Mouse (Mus musculus) embryonic facial prominence, embryonic 15.5 days (tissue): ENCODE data around the gene Ddhd1. TPM values are rescaled to one million over a fixed set of nuclear protein-coding genes. Genes with fewer than 3 reads are reported as not detected.
A peak's percentile ranks its signal among the peaks of the same experiment; 100 is the strongest.

ENCODE experiments used
- ATAC-seq: fragments of 200-750 bp; cut with Nextera tagmentation; 2 replicates; pipeline ENCODE4 v1.8.0; 2017; ENCODE audit warnings: low read depth, moderate TSS enrichment; ENCODE audit not compliant: insufficient number of reproducible peaks, low FRiP score, low TSS enrichment
- H3K27ac ChIP-seq: fragments of 300-500 bp; sonication (generic); replicated peaks from 2 replicates; pipeline ENCODE4 v1.5.1; 2015; ENCODE audit warnings: mild to moderate bottlenecking, inconsistent platforms
- H3K27me3 ChIP-seq: fragments of 300-500 bp; sonication (generic); 2 replicates; pipeline ENCODE4 v1.6.1; 2015; ENCODE audit warnings: inconsistent platforms
- H3K36me3 ChIP-seq: fragments of 300-500 bp; sonication (generic); 2 replicates; pipeline ENCODE4 v1.6.1; 2015; ENCODE audit warnings: mild to moderate bottlenecking, inconsistent platforms
- H3K4me1 ChIP-seq: fragments of 300-500 bp; sonication (generic); 2 replicates; pipeline ENCODE4 v1.6.1; 2015; ENCODE audit warnings: inconsistent platforms
- H3K4me2 ChIP-seq: fragments of 300-500 bp; sonication (generic); replicated peaks from 2 replicates; pipeline ENCODE4 v1.6.1; 2015; ENCODE audit warnings: mild to moderate bottlenecking, inconsistent platforms
- H3K4me3 ChIP-seq: fragments of 300-500 bp; sonication (generic); replicated peaks from 2 replicates; pipeline ENCODE4 v1.5.1; 2015; ENCODE audit warnings: mild to moderate bottlenecking, inconsistent platforms
- H3K9ac ChIP-seq: fragments of 300-500 bp; sonication (generic); 2 replicates; pipeline ENCODE4 v1.6.1; 2015; ENCODE audit warnings: inconsistent platforms
- H3K9me3 ChIP-seq: fragments of 300-500 bp; sonication (generic); replicated peaks from 2 replicates; pipeline ENCODE4 v1.6.1; 2016; ENCODE audit warnings: inconsistent platforms
- whole genome bisulfite sequencing: fragments of 180-500 bp; shearing (Covaris S2); methylation state at CpG from one replicate; pipeline ENCODE4 v1.1.7; 2015; 5-methylcytosine and 5-hydroxymethylcytosine counted together
- polyA plus RNA-seq: library from polyadenylated mRNA; unstranded; fragments of >200 nt; fragmentation: Nextera tagmentation; extraction: Ambion mirVana; gene quantifications from 2 replicates; pipeline ENCODE4 v1.2.1, GENCODE M21; 2015

Gene Ddhd1
- polyA plus RNA-seq, 1 experiment from 2014 or later = 7.0 TPM

- Histone ChIP-seq H3K36me3 (no peaks in the 10 kb centered on the region), H3K9me3 (no peaks in the 10 kb centered on the region), H3K27ac (no peak overlapping the region), H3K4me2 (no peak overlapping the region), H3K27me3 (no peaks in the 10 kb centered on the region), H3K4me3 (no peak overlapping the region), H3K4me1 (peaks cover 8% of the 10 kb centered on the region), H3K9ac (no peak overlapping the region)
- ATAC-seq = no peak
- 42% methylated on average over 5 of the region's 5 CpGs for WGBS
Measured at GRCm38 (mm10) chr14:45661575-45661974, 3.6 kb upstream of the Ddhd1 start.

DNA sequence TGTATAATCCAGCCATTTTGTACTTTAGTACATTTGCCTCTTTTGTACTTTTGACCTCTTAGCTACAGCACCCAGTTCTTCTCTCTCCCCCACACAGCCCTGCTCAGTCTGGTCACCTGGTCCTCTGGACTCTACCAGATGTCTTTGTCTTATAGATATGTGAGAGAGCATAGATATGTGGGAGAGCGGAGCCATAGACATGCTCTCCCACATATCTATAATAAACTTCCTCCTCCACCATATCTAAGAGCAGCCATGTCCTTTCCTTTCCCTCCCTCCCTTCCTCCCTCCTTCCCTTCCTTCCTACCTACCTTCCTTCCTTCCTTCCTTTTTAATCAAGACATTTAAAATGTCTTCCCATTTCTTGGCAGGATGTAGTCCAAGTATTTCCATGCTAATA, 2.4 kb upstream of the Ddhd1 start:
- H3K4me1 ChIP-seq = peaks cover 16% of the 10 kb centered on the region
- no peak overlapping the region for H3K4me3 ChIP-seq
- no peaks in the 10 kb centered on the region for H3K9me3 ChIP-seq
- no peak overlapping the region for H3K27ac ChIP-seq
- no peaks in the 10 kb centered on the region for H3K36me3 ChIP-seq
- no peak overlapping the region for H3K9ac ChIP-seq
- 90% methylated on average over 1 of the region's 1 CpGs for WGBS
- no peaks in the 10 kb centered on the region for H3K27me3 ChIP-seq
- H3K4me2 ChIP-seq = no peak overlapping the region
- no peak for ATAC-seq

- H3K27me3 ChIP-seq = no peaks in the 10 kb centered on the region
- peak; percentile 48 for ATAC-seq
- H3K4me1 ChIP-seq = peaks cover 17% of the 10 kb centered on the region
- no peaks in the 10 kb centered on the region for H3K36me3 ChIP-seq
- peak overlapping the region; percentile 85 for H3K27ac ChIP-seq
- H3K4me3 ChIP-seq = peak overlapping the region; percentile 70
- peak overlapping the region; percentile 79 for H3K9ac ChIP-seq
- WGBS = under 1% methylated on average over 68 of the region's 69 CpGs
- H3K9me3 ChIP-seq = no peaks in the 10 kb centered on the region
- peak overlapping the region; percentile 89 for H3K4me2 ChIP-seq
Measured at GRCm38 (mm10) chr14:45656831-45657640, 907 bp downstream of the Ddhd1 start.

- 82% methylated on average over 13 of the region's 13 CpGs for WGBS
- ATAC-seq = no peak
- no peak overlapping the region for H3K4me2 ChIP-seq
Measured at GRCm38 (mm10) chr14:45654876-45655416, 3.0 kb downstream of the Ddhd1 start.

DNA sequence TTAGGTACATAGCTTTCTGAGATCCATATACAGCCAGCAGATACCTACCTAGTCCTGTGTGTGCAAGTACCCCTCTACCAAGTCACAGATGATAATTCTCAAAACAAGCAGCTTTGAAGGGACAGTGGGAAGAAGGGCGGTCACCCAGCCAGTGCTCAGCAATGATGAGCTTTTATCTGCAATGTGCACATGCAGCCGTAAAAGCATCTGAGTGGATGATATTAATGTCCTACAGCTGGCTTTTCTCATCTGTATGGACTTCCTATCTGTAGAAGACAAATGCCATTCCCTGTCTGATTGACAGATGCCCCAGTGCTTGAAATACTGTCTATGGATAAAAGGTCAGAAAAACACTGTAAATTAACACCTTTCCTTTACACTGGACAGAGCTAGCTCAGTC, 4.2 kb downstream of the Ddhd1 start:
- Histone ChIP-seq H3K4me1 (peaks cover 16% of the 10 kb centered on the region), H3K4me3 (no peak overlapping the region), H3K27ac (no peak overlapping the region), H3K36me3 (no peaks in the 10 kb centered on the region), H3K4me2 (no peak overlapping the region), H3K9me3 (no peaks in the 10 kb centered on the region), H3K9ac (no peak overlapping the region), H3K27me3 (no peaks in the 10 kb centered on the region)
- ATAC-seq = no peak
- 81% methylated on average over 2 of the region's 2 CpGs for WGBS

More at GRCm38 (mm10) chr14:45654876-45655416, 3.0 kb downstream of the Ddhd1 start:
- H3K9ac ChIP-seq = no peak overlapping the region
- peaks cover 17% of the 10 kb centered on the region for H3K4me1 ChIP-seq
- no peaks in the 10 kb centered on the region for H3K36me3 ChIP-seq
- H3K9me3 ChIP-seq = no peaks in the 10 kb centered on the region
- H3K27me3 ChIP-seq = no peaks in the 10 kb centered on the region
- no peak overlapping the region for H3K27ac ChIP-seq
- no peak overlapping the region for H3K4me3 ChIP-seq

- WGBS = 57% methylated on average over 11 of the region's 11 CpGs
- Histone ChIP-seq H3K9me3 (no peaks in the 10 kb centered on the region), H3K4me1 (no peaks in the 10 kb centered on the region), H3K27me3 (no peaks in the 10 kb centered on the region), H3K4me3 (no peak overlapping the region), H3K36me3 (no peaks in the 10 kb centered on the region), H3K4me2 (no peak overlapping the region), H3K9ac (no peak overlapping the region), H3K27ac (no peak overlapping the region)
- no peak for ATAC-seq
Measured at GRCm38 (mm10) chr14:45648999-45649818, 8.7 kb downstream of the Ddhd1 start.

DNA sequence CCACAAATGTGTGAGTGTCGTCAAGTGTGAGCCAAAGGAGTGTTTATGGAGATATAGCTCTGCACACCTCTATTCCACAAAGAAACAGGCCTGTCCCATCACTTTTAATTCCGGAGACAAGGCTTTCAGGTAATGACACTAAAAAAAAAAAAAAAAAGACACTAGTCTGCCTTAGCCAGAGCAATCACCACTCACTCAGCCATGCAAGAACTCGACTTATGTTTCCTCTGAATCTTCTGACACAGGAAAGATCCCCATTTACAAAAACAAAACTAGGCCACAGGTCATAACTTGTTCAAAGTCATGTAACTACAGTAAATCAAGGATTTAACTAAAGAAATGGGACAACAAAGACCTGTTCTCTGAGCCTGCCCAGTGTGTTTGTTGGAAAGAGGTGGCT, 9.8 kb downstream of the Ddhd1 start:
- H3K4me2 ChIP-seq = no peak overlapping the region
- no peaks in the 10 kb centered on the region for H3K4me1 ChIP-seq
- no peak overlapping the region for H3K4me3 ChIP-seq
- ATAC-seq = no peak
- no peak overlapping the region for H3K9ac ChIP-seq
- no peaks in the 10 kb centered on the region for H3K9me3 ChIP-seq
- H3K27me3 ChIP-seq = no peaks in the 10 kb centered on the region
- no peaks in the 10 kb centered on the region for H3K36me3 ChIP-seq
- H3K27ac ChIP-seq = no peak overlapping the region
- WGBS = 70% methylated on average over 3 of the region's 3 CpGs

GRCm38 (mm10) chr14:45647632-45648031, 10.3 kb downstream of the Ddhd1 start:
- no peak overlapping the region for H3K9ac ChIP-seq
- no peak overlapping the region for H3K27ac ChIP-seq
- H3K9me3 ChIP-seq = no peaks in the 10 kb centered on the region
- no peak for ATAC-seq
- no peaks in the 10 kb centered on the region for H3K36me3 ChIP-seq
- 82% methylated on average over 11 of the region's 11 CpGs for WGBS
- no peaks in the 10 kb centered on the region for H3K4me1 ChIP-seq
- H3K4me3 ChIP-seq = no peak overlapping the region
- no peaks in the 10 kb centered on the region for H3K27me3 ChIP-seq
- H3K4me2 ChIP-seq = no peak overlapping the region

GRCm38 (mm10) chr14:45647175-45647574, 10.8 kb downstream of the Ddhd1 start:
- ATAC-seq = no peak
- H3K27me3 ChIP-seq = no peaks in the 10 kb centered on the region
- no peaks in the 10 kb centered on the region for H3K9me3 ChIP-seq
- H3K27ac ChIP-seq = no peak overlapping the region
- H3K4me2 ChIP-seq = no peak overlapping the region
- H3K36me3 ChIP-seq = no peaks in the 10 kb centered on the region
- WGBS = 83% methylated on average over 7 of the region's 7 CpGs
- no peak overlapping the region for H3K9ac ChIP-seq
- H3K4me3 ChIP-seq = no peak overlapping the region
- H3K4me1 ChIP-seq = no peaks in the 10 kb centered on the region

DNA sequence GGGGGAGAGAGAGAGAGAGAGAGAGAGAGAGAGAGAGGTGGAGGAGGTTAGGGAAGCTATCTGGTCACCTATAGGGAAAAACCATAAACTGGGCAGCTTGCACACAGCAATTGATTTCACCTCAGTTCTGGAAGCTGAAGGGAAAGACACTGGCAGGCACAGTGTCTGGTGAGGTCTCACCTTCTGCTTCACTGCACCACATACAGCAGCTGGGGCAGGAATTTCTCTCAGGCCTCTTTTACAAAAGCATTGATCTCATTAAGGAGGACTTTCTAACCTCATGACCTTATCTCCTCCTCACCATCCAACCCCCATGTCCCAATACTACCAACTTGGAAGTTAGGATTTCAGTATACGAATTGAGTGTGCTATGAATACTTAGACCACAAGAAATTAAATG, 13.2 kb downstream of the Ddhd1 start:
- Histone ChIP-seq H3K9me3 (no peaks in the 10 kb centered on the region), H3K27me3 (no peaks in the 10 kb centered on the region), H3K27ac (no peak overlapping the region), H3K4me3 (no peak overlapping the region), H3K9ac (no peak overlapping the region), H3K36me3 (no peaks in the 10 kb centered on the region), H3K4me1 (no peaks in the 10 kb centered on the region), H3K4me2 (no peak overlapping the region)
- ATAC-seq = no peak
- WGBS = 66% methylated on average over 1 of the region's 1 CpGs

DNA sequence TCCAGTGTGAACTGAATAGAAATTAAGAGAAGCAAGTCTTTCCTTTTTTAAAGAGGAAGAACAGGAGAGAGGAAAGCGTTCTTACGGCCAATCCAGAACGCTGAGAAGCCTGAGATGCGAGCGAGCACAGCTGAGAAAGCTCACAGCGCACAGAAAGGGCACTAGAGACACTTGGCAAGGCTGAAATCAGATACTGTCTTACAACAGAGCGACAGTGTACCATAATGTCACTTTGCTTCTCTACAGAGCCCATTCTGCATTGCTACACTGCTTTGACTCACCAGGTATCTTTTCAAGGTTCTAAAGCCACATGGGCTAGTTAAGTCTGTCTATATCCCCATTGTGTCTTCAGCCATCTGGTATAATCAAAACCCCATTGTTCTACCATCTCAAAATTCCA, 13.7 kb downstream of the Ddhd1 start:
- no peak for ATAC-seq
- Histone ChIP-seq H3K4me2 (no peak overlapping the region), H3K4me3 (no peak overlapping the region), H3K27ac (no peak overlapping the region), H3K36me3 (no peaks in the 10 kb centered on the region), H3K4me1 (no peaks in the 10 kb centered on the region), H3K27me3 (no peaks in the 10 kb centered on the region), H3K9me3 (no peaks in the 10 kb centered on the region), H3K9ac (no peak overlapping the region)
- 59% methylated on average over 7 of the region's 7 CpGs for WGBS
